Mouse (Mus musculus) thymus, postnatal 25 days (tissue): ENCODE measurements around the gene Hmx2.
A peak's percentile ranks its signal among the peaks of the same experiment; 100 is the strongest.

ENCODE experiments used
- DNase-seq: peaks from one replicate; pipeline ENCODE4 v3.0.0; 2022

Gene Hmx2

GRCm38 (mm10) chr7:131548473-131548872, at the start of gene Hmx2:
Gene Hmx2 (plus strand): TSS chr7:131548773.
- DNase-seq, result no peak

- no peak for DNase-seq
Observed at GRCm38 (mm10) chr7:131503739-131504138, 44.8 kb upstream of the Hmx2 start.

- DNase-seq, result peak; percentile 76
Observed at GRCm38 (mm10) chr7:131539979-131540378, 8.6 kb upstream of the Hmx2 start.

GRCm38 (mm10) chr7:131541184-131542114, 7.1 kb upstream of the Hmx2 start:
- DNase-seq, result no peak

GRCm38 (mm10) chr7:131542115-131542871, 6.3 kb upstream of the Hmx2 start, which contains the start of gene Hmx3:
Gene Hmx3 (plus strand): TSS chr7:131542867.
- DNase-seq, result no peak

- no peak for DNase-seq
Observed at GRCm38 (mm10) chr7:131542872-131543622, 5.5 kb upstream of the Hmx2 start.

- no peak for DNase-seq
Observed at GRCm38 (mm10) chr7:131543623-131544481, 4.7 kb upstream of the Hmx2 start.

GRCm38 (mm10) chr7:131544871-131545270, 3.7 kb upstream of the Hmx2 start:
- no peak for DNase-seq

- no peak for DNase-seq
Observed at GRCm38 (mm10) chr7:131545701-131546385, 2.7 kb upstream of the Hmx2 start.

- no peak for DNase-seq
Observed at GRCm38 (mm10) chr7:131546423-131546822, 2.1 kb upstream of the Hmx2 start.

- DNase-seq, result no peak
Observed at GRCm38 (mm10) chr7:131547481-131547880, 1.1 kb upstream of the Hmx2 start.

- no peak for DNase-seq
Observed at GRCm38 (mm10) chr7:131551471-131551870, 2.9 kb downstream of the Hmx2 start.

- DNase-seq, result no peak
Observed at GRCm38 (mm10) chr7:131551931-131552741, 3.6 kb downstream of the Hmx2 start.

- DNase-seq, result no peak
Observed at GRCm38 (mm10) chr7:131552781-131553180, 4.2 kb downstream of the Hmx2 start.

GRCm38 (mm10) chr7:131553771-131554175, 5.2 kb downstream of the Hmx2 start:
- peak; percentile 52 for DNase-seq

- no peak for DNase-seq
Observed at GRCm38 (mm10) chr7:131554341-131555180, 6.0 kb downstream of the Hmx2 start.

- DNase-seq, result peak; percentile 38
Observed at GRCm38 (mm10) chr7:131555301-131556081, 6.9 kb downstream of the Hmx2 start.

GRCm38 (mm10) chr7:131556116-131556515, 7.5 kb downstream of the Hmx2 start:
- DNase-seq, result no peak
